Mouse (Mus musculus) heart, embryonic 14.5 days (tissue): Measurements from ENCODE around the gene Dmwd. TPM values are rescaled to one million over a fixed set of nuclear protein-coding genes. Genes with fewer than 3 reads are reported as not detected.

ENCODE experiments used
- ATAC-seq: fragments of 200-750 bp; cut with Nextera tagmentation; 2 replicates; pipeline ENCODE4 v1.8.0; 2017; ENCODE audit warnings: low read depth, moderate TSS enrichment; ENCODE audit not compliant: insufficient number of reproducible peaks, insufficient read depth, low FRiP score
- H3K27ac ChIP-seq, 2 experiments: fragments of 200-500 bp in 1 of 2; fragments of 300-500 bp in 1 of 2; sonication (generic) in 1 of 2; replicated peaks in 1 of 2; 2 replicates each; pipeline ENCODE4 v1.5.1; 2012 to 2014; ENCODE audit warnings: low read depth in 2 of 2, low read length in 2 of 2, control low read depth in 1 of 2, mild to moderate bottlenecking in 1 of 2, mixed read lengths in 1 of 2; ENCODE audit not compliant: control insufficient read depth in 1 of 2, insufficient read depth in 1 of 2
- H3K27me3 ChIP-seq: fragments of 300-500 bp; sonication (generic); 2 replicates; pipeline ENCODE4 v1.6.1; 2014; ENCODE audit warnings: mild to moderate bottlenecking, low read length, control low read depth; ENCODE audit not compliant: control insufficient read depth, insufficient read depth
- H3K36me3 ChIP-seq: fragments of 300-500 bp; sonication (generic); 2 replicates; pipeline ENCODE4 v1.6.1; 2014; ENCODE audit warnings: mild to moderate bottlenecking, control low read depth, low read length, mixed read lengths; ENCODE audit not compliant: control insufficient read depth, insufficient read depth
- H3K4me1 ChIP-seq, 2 experiments: fragments of 200-500 bp in 1 of 2; fragments of 300-500 bp in 1 of 2; sonication (generic) in 1 of 2; 2 replicates each; pipeline ENCODE4 v1.6.1; 2012 to 2014; ENCODE audit warnings: low read length in 2 of 2, control low read depth in 1 of 2, mixed read lengths in 1 of 2; ENCODE audit not compliant: control insufficient read depth in 2 of 2, insufficient read depth in 2 of 2
- H3K4me2 ChIP-seq: fragments of 300-500 bp; sonication (generic); 2 replicates; pipeline ENCODE4 v1.6.1; 2014; ENCODE audit warnings: mild to moderate bottlenecking, low read length
- H3K4me3 ChIP-seq, 2 experiments: fragments of 200-500 bp in 1 of 2; fragments of 300-500 bp in 1 of 2; sonication (generic) in 1 of 2; 2 replicates each; pipeline ENCODE4 v1.5.1; 2012 to 2014; ENCODE audit warnings: low read length in 2 of 2, mild to moderate bottlenecking in 2 of 2, control low read depth in 1 of 2, low read depth in 1 of 2, moderate library complexity in 1 of 2; ENCODE audit not compliant: control insufficient read depth in 1 of 2, insufficient read depth in 1 of 2
- H3K9ac ChIP-seq: fragments of 300-500 bp; sonication (generic); 2 replicates; pipeline ENCODE4 v1.6.1; 2014; ENCODE audit warnings: mild to moderate bottlenecking, low read length
- H3K9me3 ChIP-seq: fragments of 300-500 bp; sonication (generic); 2 replicates; pipeline ENCODE4 v1.6.1; 2016; ENCODE audit warnings: low read length, control low read depth; ENCODE audit not compliant: control insufficient read depth
- WGBS: fragments of 180-500 bp; shearing (Covaris S2); extraction: QIAGEN DNeasy Blood & Tissue Kit; methylation state at CpG from one replicate; pipeline ENCODE4 v1.1.7; 2014; 5-methylcytosine and 5-hydroxymethylcytosine counted together
- microRNA-seq: library from miRNA; unstranded; fragments of <30 nt; microRNA quantifications from one replicate; pipeline ENCODE4, GENCODE M21; 2016
- polyA plus RNA-seq: library from polyadenylated mRNA; unstranded; fragments of >200 nt; fragmentation: Nextera tagmentation; extraction: Ambion mirVana; gene quantifications from 2 replicates; pipeline ENCODE4 v1.2.1, GENCODE M21; 2014

Dmwd gene
- polyA plus RNA-seq, 1 experiment from 2014 or later = 19.6 TPM

DNA sequence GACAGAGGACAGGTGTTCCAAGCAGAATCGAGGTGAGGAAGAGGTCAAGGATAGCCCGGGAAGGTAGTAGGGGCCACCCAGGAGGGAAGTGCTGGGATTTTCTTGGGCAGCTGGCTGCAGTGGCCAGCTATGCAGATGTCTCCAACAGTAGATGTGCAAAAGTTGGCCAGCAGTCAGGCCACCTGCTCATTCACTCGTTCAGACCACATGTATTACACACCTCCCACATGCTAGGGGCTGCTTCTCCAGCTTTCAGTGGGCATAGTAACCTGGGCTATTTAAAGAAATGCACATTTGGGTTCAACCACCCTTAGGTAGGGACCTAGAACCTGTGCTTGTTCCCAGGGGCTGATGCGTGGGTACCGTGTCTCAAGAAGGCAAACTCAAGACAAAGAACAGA lies 51.7 kb downstream of the Dmwd start:
- WGBS = 86% methylated on average over 5 of the region's 5 CpGs

DNA sequence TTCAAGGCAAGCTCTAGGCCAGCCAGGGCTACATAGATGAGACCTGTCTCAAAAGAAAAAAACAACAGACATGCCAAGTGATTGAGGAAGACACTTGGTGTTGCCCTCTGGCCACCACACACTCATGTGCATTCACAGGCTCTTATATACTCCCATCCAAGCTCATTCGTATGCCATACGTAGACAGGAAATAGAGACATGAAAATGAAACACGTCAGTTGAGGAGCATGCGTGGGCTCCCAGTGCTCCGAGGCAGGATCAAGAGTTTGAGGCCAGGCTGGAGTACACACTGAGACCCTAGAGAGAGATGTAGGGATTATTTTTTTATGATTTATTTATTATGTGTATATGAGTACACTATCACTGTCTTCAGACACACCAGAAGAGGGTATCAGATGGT lies 53.4 kb downstream of the Dmwd start:
- no peak overlapping the region for H3K9ac ChIP-seq
- WGBS = 97% methylated on average over 5 of the region's 5 CpGs
- no peak for ATAC-seq
- H3K36me3 ChIP-seq = peaks cover 22% of the 10 kb centered on the region; the same call in 1 of the 2 replicates
- no peak overlapping the region for H3K4me2 ChIP-seq
- no peaks in the 10 kb centered on the region for H3K9me3 ChIP-seq
- H3K27ac ChIP-seq = no peak overlapping the region
- no peaks in the 10 kb centered on the region for H3K27me3 ChIP-seq
- no peak overlapping the region for H3K4me3 ChIP-seq
- peaks cover 4 to 16% of the 10 kb centered on the region in 2 experiments; a peak in 3 of 4 replicates for H3K4me1 ChIP-seq

More for the DNA sequence above, 51.7 kb downstream of the Dmwd start:
- peaks cover 4 to 15% of the 10 kb centered on the region in 2 experiments; a peak in 3 of 4 replicates for H3K4me1 ChIP-seq
- H3K9me3 ChIP-seq = no peaks in the 10 kb centered on the region
- no peaks in the 10 kb centered on the region for H3K27me3 ChIP-seq
- no peak overlapping the region for H3K9ac ChIP-seq
- H3K4me3 ChIP-seq = no peak overlapping the region
- H3K27ac ChIP-seq = no peak overlapping the region
- H3K36me3 ChIP-seq = peaks cover 22% of the 10 kb centered on the region; the same call in 1 of the 2 replicates
- no peak for ATAC-seq
- H3K4me2 ChIP-seq = no peak overlapping the region

DNA sequence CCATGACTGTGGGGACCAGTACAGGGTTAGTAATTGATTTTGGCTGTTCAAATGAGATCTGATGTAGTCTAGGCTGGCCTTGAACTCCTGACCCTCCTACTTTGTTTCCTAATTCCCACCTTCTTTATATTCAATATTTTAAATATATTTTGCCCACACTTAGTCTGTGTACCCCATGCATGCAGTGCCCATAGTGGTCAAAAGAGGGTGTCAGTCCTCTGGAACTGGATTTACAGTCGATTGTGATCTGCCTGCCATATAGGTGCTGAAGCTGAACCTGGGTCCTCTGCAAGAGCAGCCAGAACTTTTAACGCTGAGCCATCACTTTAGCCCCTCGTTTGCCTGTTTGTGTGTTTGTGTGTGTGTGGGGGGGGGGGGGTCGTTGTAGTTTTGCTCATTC lies 54.6 kb downstream of the Dmwd start:
- H3K27ac ChIP-seq = peak overlapping the region; percentile 92
- no peaks in the 10 kb centered on the region for H3K9me3 ChIP-seq
- H3K27me3 ChIP-seq = no peaks in the 10 kb centered on the region
- ATAC-seq = no peak
- H3K4me1 ChIP-seq = peaks cover 4 to 16% of the 10 kb centered on the region in 2 experiments; a peak in 3 of 4 replicates
- peak overlapping the region; percentile 27 to 35; a peak in 3 of 4 replicates for H3K4me3 ChIP-seq
- H3K9ac ChIP-seq = peak overlapping the region; percentile 71
- peaks cover 29% of the 10 kb centered on the region for H3K36me3 ChIP-seq
- WGBS = 21% methylated on average over 4 of the region's 4 CpGs
- H3K4me2 ChIP-seq = peak overlapping the region; percentile 65

DNA sequence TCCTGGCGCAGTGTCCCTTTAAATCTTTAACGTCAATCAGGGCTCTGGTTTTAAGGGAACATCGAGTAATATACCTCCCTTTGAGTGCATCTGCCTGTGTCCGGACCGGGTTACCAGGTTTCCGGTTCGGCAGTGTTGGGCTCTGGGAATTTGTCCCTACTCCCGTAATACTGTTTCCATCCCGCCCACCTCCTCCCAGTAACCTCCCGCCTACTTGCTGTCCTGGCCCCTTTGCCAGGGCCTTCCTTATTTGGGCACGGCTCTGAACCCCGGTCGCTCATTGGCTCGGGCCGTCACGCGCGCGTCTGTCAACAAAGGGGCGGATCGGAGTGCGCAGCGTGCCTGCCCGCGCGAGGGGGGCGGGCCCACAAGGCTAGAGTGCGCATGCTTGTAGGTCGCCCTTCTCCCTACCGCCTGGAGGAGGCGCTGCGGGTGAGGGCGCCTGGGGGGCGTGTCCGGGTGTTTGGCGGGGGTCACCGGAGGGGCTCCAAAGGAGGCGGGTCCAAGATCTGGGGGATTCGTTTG lies 55.4 kb downstream of the Dmwd start:
- H3K27me3 ChIP-seq = no peaks in the 10 kb centered on the region
- H3K9ac ChIP-seq = peak overlapping the region; percentile 71
- WGBS = under 1% methylated on average over 39 of the region's 39 CpGs
- ATAC-seq = peak; percentile 98
- peak overlapping the region; percentile 45 to 59 for H3K4me3 ChIP-seq
- peaks cover 36% of the 10 kb centered on the region for H3K36me3 ChIP-seq
- H3K27ac ChIP-seq = peak overlapping the region; percentile 92
- peaks cover 4 to 16% of the 10 kb centered on the region in 2 experiments; a peak in 3 of 4 replicates for H3K4me1 ChIP-seq
- H3K4me2 ChIP-seq = peak overlapping the region; percentile 65
- H3K9me3 ChIP-seq = no peaks in the 10 kb centered on the region

Small RNAs within 50 kb of the gene (microRNA-seq; reads per million reads assigned to microRNA genes)
- gene Mir3100 = 1.1 reads per million

Other genes starting within 250 kb of the Dmwd start
- 0.16 and 0.46 TPM in 2 replicates for gene Mill2, start 236.3 kb upstream of the Dmwd start, polyA plus RNA-seq
- 0.93 and 1.8 TPM in 2 replicates for gene Pglyrp1, start 204.9 kb upstream of the Dmwd start, polyA plus RNA-seq
- gene Ccdc61, start 165.8 kb upstream of the Dmwd start, polyA plus RNA-seq = 12.2 and 14.3 TPM in 2 replicates
- 0.57 and 0.88 TPM in 2 replicates for gene Nova2, start 150.3 kb upstream of the Dmwd start, polyA plus RNA-seq
- not detected in 2 replicates for gene Nanos2, start 88.8 kb upstream of the Dmwd start, polyA plus RNA-seq
- gene Mypop, start 85.0 kb upstream of the Dmwd start, polyA plus RNA-seq = 1.3 and 1.6 TPM in 2 replicates
- gene Irf2bp1, start 72.2 kb upstream of the Dmwd start, polyA plus RNA-seq = 14.8 and 17.8 TPM in 2 replicates
- not detected in 2 replicates for gene Foxa3, start 52.7 kb upstream of the Dmwd start, polyA plus RNA-seq
- gene Sympk, start 51.9 kb upstream of the Dmwd start, polyA plus RNA-seq = 15.8 and 16.3 TPM in 2 replicates
- not detected in 2 replicates for gene Rsph6a, start 21.5 kb upstream of the Dmwd start, polyA plus RNA-seq
- 31.1 and 36.0 TPM in 2 replicates for gene Dmpk, start 7.6 kb downstream of the Dmwd start, polyA plus RNA-seq
- 7.3 and 8.3 TPM in 2 replicates for gene Six5, start 18.4 kb downstream of the Dmwd start, polyA plus RNA-seq
- gene Gm4969, start 42.1 kb downstream of the Dmwd start, polyA plus RNA-seq = 1.2 TPM in 2 replicates
- gene Fbxo46, start 43.6 kb downstream of the Dmwd start, polyA plus RNA-seq = 5.5 and 5.6 TPM in 2 replicates
- 7.0 and 7.8 TPM in 2 replicates for gene Qpctl, start 73.1 kb downstream of the Dmwd start, polyA plus RNA-seq
- 104 and 111 TPM in 2 replicates for gene Snrpd2, start 73.5 kb downstream of the Dmwd start, polyA plus RNA-seq
- 51.5 and 52.6 TPM in 2 replicates for gene Gipr, start 89.9 kb downstream of the Dmwd start, polyA plus RNA-seq
- 8.3 and 9.5 TPM in 2 replicates for gene Eml2, start 100.2 kb downstream of the Dmwd start, polyA plus RNA-seq
- 1.6 and 1.9 TPM in 2 replicates for gene Gpr4, start 136.3 kb downstream of the Dmwd start, polyA plus RNA-seq
- 36.5 and 38.6 TPM in 2 replicates for gene Opa3, start 152.1 kb downstream of the Dmwd start, polyA plus RNA-seq
- gene Vasp, start 195.6 kb downstream of the Dmwd start, polyA plus RNA-seq = 66.1 and 68.9 TPM in 2 replicates
- 0.20 TPM in 1 of 2 replicates, not detected in the other for gene Ppm1n, start 203.8 kb downstream of the Dmwd start, polyA plus RNA-seq
- 39.2 and 43.6 TPM in 2 replicates for gene Rtn2, start 206.4 kb downstream of the Dmwd start, polyA plus RNA-seq
- 0.22 TPM in 1 of 2 replicates, not detected in the other for gene Fosb, start 233.8 kb downstream of the Dmwd start, polyA plus RNA-seq